11 mouse cellular contexts compared by ENCODE assay signal in genomic region chr7:129743955-129744666, GRCm38 (mm10).
A peak's percentile ranks its signal among the peaks of the same experiment; 100 is the strongest.
DNase-seq lines count a peak whose midpoint lies in the region; ATAC-seq lines count a peak whose summit lies in the region.
"Had no signal": no experiment of that assay in that cellular context is flagged by ENCODE, and none has a peak within 500 bp of the region (broad histone marks: within the 10 kb centered on the region; RNA-seq: fewer than 3 reads in every experiment).

No protein-coding gene starts in this region.

- ATAC-seq in kidney, embryonic 16.5 days (ENCODE audit: low FRiP score, low TSS enrichment), result peak; percentile 51; the same call in 1 of the 2 replicates
- ATAC-seq in stomach, embryonic 15.5 days (ENCODE audit: insufficient read depth, low FRiP score, low read depth), result peak; percentile 31; the same call in 1 of the 2 replicates
- ATAC-seq in activated CD4-positive, CD25-positive, alpha-beta regulatory T cell, adult 4 months, result no peak

- peaks cover 9% of the 10 kb centered on the region for H3K4me1 ChIP-seq in kidney, embryonic 16.5 days (ENCODE audit: insufficient read depth, low read length)
- H3K4me1 ChIP-seq in stomach, embryonic 15.5 days, result 0 out of 2 replicates have a peak, but pooled peaks cover 13% of the 10 kb centered on the region

- 0 out of 2 replicates have a peak overlapping the region, but pooled peaks have one; percentile 4 for H3K4me2 ChIP-seq in kidney, embryonic 16.5 days (replicated peaks; ENCODE audit: low read depth, low read length)
- H3K4me2 ChIP-seq in stomach, embryonic 15.5 days, result no peak overlapping the region; the same call in 1 of the 2 replicates

- intact Hi-C loops in left cerebral cortex, postnatal 14 days (cut with DNase I), result no loop called here

- H3K27ac ChIP-seq in kidney, embryonic 16.5 days (ENCODE audit: low read length), result no peak overlapping the region
- peak overlapping the region; percentile 62 for H3K27ac ChIP-seq in stomach, embryonic 15.5 days
- H3K27ac ChIP-seq: macrophage had no signal

- DNase-seq in kidney, postnatal 10 days, result no peak
- peak; percentile 55 for DNase-seq in forelimb bud, embryonic 11.5 days (ENCODE audit: low read depth, low spot score)
- DNase-seq in mesoderm, embryonic 11.5 days (ENCODE audit: low read depth, low spot score), result peak; percentile 80
- no peak for DNase-seq in gastrocnemius, postnatal 25 days
- no peak for DNase-seq in left cerebral cortex, postnatal 14 days (ENCODE audit: low spot score in 2 of 2)
- DNase-seq: cerebellum, postnatal 25 days; right cerebral cortex, postnatal 14 days had no signal

- no peaks in the 10 kb centered on the region for H3K27me3 ChIP-seq in kidney, embryonic 16.5 days (ENCODE audit: insufficient read depth, low read length)
- no peaks in the 10 kb centered on the region for H3K27me3 ChIP-seq in stomach, embryonic 15.5 days (replicated peaks)

- H3K36me3 ChIP-seq in kidney, embryonic 16.5 days (ENCODE audit: insufficient read depth, low read length), result no peaks in the 10 kb centered on the region
- no peaks in the 10 kb centered on the region for H3K36me3 ChIP-seq in stomach, embryonic 15.5 days

- 36% methylated on average over 16 of the region's 16 CpGs for WGBS in kidney, embryonic 16.5 days
- 34% methylated on average over 16 of the region's 16 CpGs for WGBS in stomach, embryonic 15.5 days

- H3K9ac ChIP-seq in kidney, embryonic 16.5 days (replicated peaks; ENCODE audit: low read length), result no peak overlapping the region
- no peak overlapping the region for H3K9ac ChIP-seq in stomach, embryonic 15.5 days

- H3K4me3 ChIP-seq in kidney, embryonic 16.5 days (ENCODE audit: low read length), result no peak overlapping the region
- H3K4me3 ChIP-seq in stomach, embryonic 15.5 days (replicated peaks), result no peak overlapping the region

- H3K9me3 ChIP-seq in kidney, embryonic 16.5 days (ENCODE audit: low read length), result peaks cover 7% of the 10 kb centered on the region
- H3K9me3 ChIP-seq in stomach, embryonic 15.5 days, result no peaks in the 10 kb centered on the region

Comparison
In these comparisons a context has a peak if more than half of its experiments do, and no peak if none do; other contexts are left out.
1. DNase-seq: peak in forelimb bud, embryonic 11.5 days (single experiment) and mesoderm, embryonic 11.5 days (single experiment); none in kidney, postnatal 10 days (single experiment), gastrocnemius, postnatal 25 days (single experiment) and left cerebral cortex, postnatal 14 days (0 of 2).